Mouse (Mus musculus) cortical plate, adult 2 months (tissue): Measurements from ENCODE around the gene Phf7.

Source experiments
- CTCF ChIP-seq: fragments of 200-500 bp; IDR thresholded peaks from 2 replicates; pipeline ENCODE4 v1.5.1; 2011; ENCODE audit warnings: mild to moderate bottlenecking, control low read depth, low read length; ENCODE audit not compliant: insufficient read depth; ENCODE audit errors: extremely low read depth
- POLR2A ChIP-seq: fragments of 200-500 bp; IDR thresholded peaks from 2 replicates; pipeline ENCODE4 v1.6.1; 2011; ENCODE audit warnings: mild to moderate bottlenecking, low read length, control low read depth; ENCODE audit not compliant: insufficient read depth; ENCODE audit errors: extremely low read depth

- TF ChIP-seq CTCF (no peak), POLR2A (no peak)
Observed at GRCm38 (mm10) chr14:31260932-31261331, 9.8 kb upstream of the Phf7 start.
